Mouse (Mus musculus): Measurements from ENCODE around the gene Tnks2. TPM values are rescaled to one million over a fixed set of nuclear protein-coding genes. Genes with fewer than 3 reads are reported as not detected.

Tnks2 gene
- polyA plus RNA-seq (2015; fragmentation: Nextera tagmentation; extraction: Ambion mirVana), result 19.0 and 36.7 TPM in 2 replicates

- Histone ChIP-seq H3K36me3 (ENCODE audit: control insufficient read depth, insufficient read depth, low read length) (no peaks in the 10 kb centered on the region), H3K9me3 (ENCODE audit: control insufficient read depth, low read length) (no peaks in the 10 kb centered on the region), H3K9ac (ENCODE audit: low read depth, low read length) (peak within 1 kb of the TSS; percentile 96), H3K27ac (ENCODE audit: low read depth, low read length) (peak within 1 kb of the TSS; percentile 96), H3K4me3 (ENCODE audit: low read length) (peak within 1 kb of the TSS; percentile 100), H3K4me2 (ENCODE audit: low read length) (peak within 1 kb of the TSS; percentile 88), H3K4me1 (ENCODE audit: control insufficient read depth, insufficient read depth, low read depth, low read length) (peaks cover 17% of the 10 kb centered on the region), H3K27me3 (replicated peaks; ENCODE audit: control insufficient read depth, insufficient read depth, low read length) (no peaks in the 10 kb centered on the region)
- under 1% methylated on average over 54 of the region's 73 CpGs for whole genome bisulfite sequencing
- peak; percentile 97 for ATAC-seq
These were observed at the start of gene Tnks2 for GRCm38 (mm10) chr19:36833788-36834531. Gene Tnks2, plus strand, starts transcription at chr19:36834232.

- Histone ChIP-seq H3K4me3 (ENCODE audit: low read length) (no peak overlapping the region), H3K27ac (ENCODE audit: low read depth, low read length) (no peak overlapping the region), H3K36me3 (ENCODE audit: control insufficient read depth, insufficient read depth, low read length) (no peaks in the 10 kb centered on the region), H3K9ac (ENCODE audit: low read depth, low read length) (no peak overlapping the region), H3K4me2 (ENCODE audit: low read length) (no peak overlapping the region), H3K27me3 (replicated peaks; ENCODE audit: control insufficient read depth, insufficient read depth, low read length) (no peaks in the 10 kb centered on the region), H3K4me1 (ENCODE audit: control insufficient read depth, insufficient read depth, low read depth, low read length) (no peaks in the 10 kb centered on the region; the same call in 1 of the 2 replicates), H3K9me3 (ENCODE audit: control insufficient read depth, low read length) (no peaks in the 10 kb centered on the region)
- WGBS, result 61% methylated on average over 17 of the region's 17 CpGs
- peak; percentile 88 for ATAC-seq
These were observed 43.9 kb upstream of the Tnks2 start for GRCm38 (mm10) chr19:36789873-36790733.

- ATAC-seq, result no peak
- Histone ChIP-seq H3K27me3 (replicated peaks; ENCODE audit: control insufficient read depth, insufficient read depth, low read length) (no peaks in the 10 kb centered on the region), H3K4me2 (ENCODE audit: low read length) (no peak overlapping the region), H3K36me3 (ENCODE audit: control insufficient read depth, insufficient read depth, low read length) (no peaks in the 10 kb centered on the region), H3K9ac (ENCODE audit: low read depth, low read length) (no peak overlapping the region), H3K4me3 (ENCODE audit: low read length) (no peak overlapping the region), H3K9me3 (ENCODE audit: control insufficient read depth, low read length) (no peaks in the 10 kb centered on the region), H3K4me1 (ENCODE audit: control insufficient read depth, insufficient read depth, low read depth, low read length) (no peaks in the 10 kb centered on the region; the same call in 1 of the 2 replicates), H3K27ac (ENCODE audit: low read depth, low read length) (no peak overlapping the region)
- WGBS, result 91% methylated on average over 8 of the region's 8 CpGs
These were observed 41.4 kb upstream of the Tnks2 start for GRCm38 (mm10) chr19:36792589-36792988.

GRCm38 (mm10) chr19:36793450-36793849, 40.6 kb upstream of the Tnks2 start:
- H3K36me3 ChIP-seq (ENCODE audit: control insufficient read depth, insufficient read depth, low read length), result no peaks in the 10 kb centered on the region
- H3K4me3 ChIP-seq (ENCODE audit: low read length), result no peak overlapping the region
- no peaks in the 10 kb centered on the region; the same call in 1 of the 2 replicates for H3K4me1 ChIP-seq (ENCODE audit: control insufficient read depth, insufficient read depth, low read depth, low read length)
- no peak overlapping the region for H3K4me2 ChIP-seq (ENCODE audit: low read length)
- no peak overlapping the region for H3K27ac ChIP-seq (ENCODE audit: low read depth, low read length)
- no peak for ATAC-seq
- H3K9ac ChIP-seq (ENCODE audit: low read depth, low read length), result no peak overlapping the region
- no peaks in the 10 kb centered on the region for H3K27me3 ChIP-seq (replicated peaks; ENCODE audit: control insufficient read depth, insufficient read depth, low read length)
- H3K9me3 ChIP-seq (ENCODE audit: control insufficient read depth, low read length), result no peaks in the 10 kb centered on the region
- 67% methylated on average over 1 of the region's 1 CpGs for WGBS

GRCm38 (mm10) chr19:36794008-36794407, 40.0 kb upstream of the Tnks2 start:
- Histone ChIP-seq H3K27me3 (replicated peaks; ENCODE audit: control insufficient read depth, insufficient read depth, low read length) (no peaks in the 10 kb centered on the region), H3K9me3 (ENCODE audit: control insufficient read depth, low read length) (no peaks in the 10 kb centered on the region), H3K4me1 (ENCODE audit: control insufficient read depth, insufficient read depth, low read depth, low read length) (no peaks in the 10 kb centered on the region; the same call in 1 of the 2 replicates), H3K4me3 (ENCODE audit: low read length) (no peak overlapping the region), H3K9ac (ENCODE audit: low read depth, low read length) (no peak overlapping the region), H3K4me2 (ENCODE audit: low read length) (no peak overlapping the region), H3K27ac (ENCODE audit: low read depth, low read length) (no peak overlapping the region), H3K36me3 (ENCODE audit: control insufficient read depth, insufficient read depth, low read length) (no peaks in the 10 kb centered on the region)
- 92% methylated on average over 4 of the region's 4 CpGs for WGBS
- no peak for ATAC-seq

GRCm38 (mm10) chr19:36795277-36795676, 38.8 kb upstream of the Tnks2 start:
- no peaks in the 10 kb centered on the region for H3K9me3 ChIP-seq (ENCODE audit: control insufficient read depth, low read length)
- no peaks in the 10 kb centered on the region; the same call in 1 of the 2 replicates for H3K4me1 ChIP-seq (ENCODE audit: control insufficient read depth, insufficient read depth, low read depth, low read length)
- H3K4me2 ChIP-seq (ENCODE audit: low read length), result no peak overlapping the region
- H3K27ac ChIP-seq (ENCODE audit: low read depth, low read length), result no peak overlapping the region
- no peaks in the 10 kb centered on the region for H3K27me3 ChIP-seq (replicated peaks; ENCODE audit: control insufficient read depth, insufficient read depth, low read length)
- H3K4me3 ChIP-seq (ENCODE audit: low read length), result no peak overlapping the region
- H3K9ac ChIP-seq (ENCODE audit: low read depth, low read length), result no peak overlapping the region
- WGBS, result 68% methylated on average over 3 of the region's 3 CpGs
- ATAC-seq, result no peak
- H3K36me3 ChIP-seq (ENCODE audit: control insufficient read depth, insufficient read depth, low read length), result no peaks in the 10 kb centered on the region

- Histone ChIP-seq H3K9me3 (ENCODE audit: control insufficient read depth, low read length) (no peaks in the 10 kb centered on the region), H3K4me3 (ENCODE audit: low read length) (no peak overlapping the region), H3K4me1 (ENCODE audit: control insufficient read depth, insufficient read depth, low read depth, low read length) (no peaks in the 10 kb centered on the region), H3K4me2 (ENCODE audit: low read length) (no peak overlapping the region), H3K27ac (ENCODE audit: low read depth, low read length) (no peak overlapping the region), H3K36me3 (ENCODE audit: control insufficient read depth, insufficient read depth, low read length) (no peaks in the 10 kb centered on the region), H3K9ac (ENCODE audit: low read depth, low read length) (no peak overlapping the region), H3K27me3 (replicated peaks; ENCODE audit: control insufficient read depth, insufficient read depth, low read length) (no peaks in the 10 kb centered on the region)
- 78% methylated on average over 9 of the region's 9 CpGs for WGBS
- no peak for ATAC-seq
These were observed 37.1 kb upstream of the Tnks2 start for GRCm38 (mm10) chr19:36796931-36797330.

GRCm38 (mm10) chr19:36800288-36800687, 33.7 kb upstream of the Tnks2 start:
- Histone ChIP-seq H3K27ac (ENCODE audit: low read depth, low read length) (no peak overlapping the region), H3K4me1 (ENCODE audit: control insufficient read depth, insufficient read depth, low read depth, low read length) (no peaks in the 10 kb centered on the region), H3K4me3 (ENCODE audit: low read length) (no peak overlapping the region), H3K9ac (ENCODE audit: low read depth, low read length) (no peak overlapping the region), H3K9me3 (ENCODE audit: control insufficient read depth, low read length) (no peaks in the 10 kb centered on the region), H3K36me3 (ENCODE audit: control insufficient read depth, insufficient read depth, low read length) (no peaks in the 10 kb centered on the region), H3K27me3 (replicated peaks; ENCODE audit: control insufficient read depth, insufficient read depth, low read length) (no peaks in the 10 kb centered on the region), H3K4me2 (ENCODE audit: low read length) (no peak overlapping the region)
- no peak for ATAC-seq
- 88% methylated on average over 7 of the region's 7 CpGs for WGBS

Measured in hindbrain, embryonic 16.5 days (tissue).